Mouse (Mus musculus) common myeloid progenitor, adult 5-6 weeks (primary cell): Measurements from ENCODE around the gene Slc39a7. TPM values are rescaled to one million over a fixed set of nuclear protein-coding genes. Genes with fewer than 3 reads are reported as not detected.
A peak's percentile ranks its signal among the peaks of the same experiment; 100 is the strongest.

Experiments
- ATAC-seq: replicated peaks from 2 replicates; pipeline ENCODE4 v1.8.0; 2016; ENCODE audit warnings: low read depth, mild to moderate bottlenecking, moderate TSS enrichment, inconsistent platforms; ENCODE audit not compliant: poor library complexity, severe bottlenecking
- total RNA-seq: library from RNA; stranded (forward); fragments of 200-1000, 187-1606 nt; gene quantifications from 2 replicates; pipeline ENCODE4 v1.2.3, GENCODE M21; 2017

Slc39a7 gene
- total RNA-seq, 1 experiment from 2014 or later = 100 TPM

GRCm38 (mm10) chr17:34032174-34032632, 721 bp upstream of the Slc39a7 start:
- ATAC-seq = no peak

DNA sequence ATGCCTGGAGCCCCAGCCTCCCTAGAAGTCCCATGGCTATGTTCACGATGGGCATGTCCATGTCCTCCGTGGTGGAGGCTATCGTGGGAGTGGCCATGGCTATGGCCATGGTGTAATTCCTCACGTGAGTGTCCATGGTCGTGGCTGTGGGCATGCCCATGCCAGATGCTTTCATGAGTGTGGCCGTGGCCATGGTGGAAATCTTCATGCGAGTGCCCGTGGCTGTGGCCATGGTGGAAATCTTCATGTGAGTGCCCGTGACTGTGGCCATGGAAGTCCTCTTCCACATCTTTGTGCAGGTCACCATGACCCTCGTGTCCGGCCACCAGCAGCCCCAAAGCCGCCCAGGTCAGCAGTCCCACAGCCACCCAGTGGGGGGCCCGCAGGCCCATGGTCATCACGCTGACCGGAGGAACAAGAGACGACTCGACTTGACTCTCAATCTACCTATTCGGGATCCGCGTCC, 588 bp downstream of the Slc39a7 start:
- ATAC-seq = no peak

- ATAC-seq = no peak
These were observed 1.4 kb downstream of the Slc39a7 start for GRCm38 (mm10) chr17:34029890-34030595.

- ATAC-seq = no peak
These were observed 2.2 kb downstream of the Slc39a7 start for GRCm38 (mm10) chr17:34029150-34029889.

- ATAC-seq = no peak
These were observed 2.9 kb downstream of the Slc39a7 start for GRCm38 (mm10) chr17:34028501-34029149.

DNA sequence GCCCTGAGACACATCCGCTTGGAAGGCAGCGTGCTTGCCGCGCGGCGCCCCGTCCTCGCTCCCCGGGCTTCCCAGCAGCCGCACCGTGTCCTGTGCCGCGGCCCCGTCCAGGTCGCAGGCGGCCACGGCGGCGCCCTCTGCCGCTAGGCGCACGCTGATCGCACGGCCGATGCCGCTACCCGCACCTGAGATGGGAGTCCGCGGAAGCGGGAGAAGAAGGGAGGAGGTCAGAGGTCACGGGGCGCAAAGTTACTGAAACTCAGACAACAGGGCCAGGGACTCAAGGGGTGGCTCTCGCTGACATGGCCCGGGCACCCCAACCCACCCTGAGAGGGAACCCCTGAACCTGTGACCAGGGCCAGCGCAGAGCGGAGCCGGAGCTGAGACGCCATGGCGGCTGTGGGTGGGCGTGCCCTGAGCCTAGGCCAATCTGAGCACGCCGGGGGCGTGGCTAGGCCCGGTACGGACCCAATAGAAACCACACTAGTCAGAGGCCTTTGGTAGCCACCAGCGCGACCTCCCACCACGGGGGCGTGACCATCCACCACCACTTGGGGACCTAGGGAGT, 3.7 kb downstream of the Slc39a7 start, which contains the start of gene H2-Ke6:
TSS of gene H2-Ke6 (minus strand) at position 405 of the 568 bp plus-strand sequence.
- peak; percentile 62 for ATAC-seq

GRCm38 (mm10) chr17:34026917-34027655, 4.4 kb downstream of the Slc39a7 start:
- ATAC-seq = peak; percentile 17

- ATAC-seq = no peak
These were observed 5.3 kb downstream of the Slc39a7 start for GRCm38 (mm10) chr17:34026221-34026620.

DNA sequence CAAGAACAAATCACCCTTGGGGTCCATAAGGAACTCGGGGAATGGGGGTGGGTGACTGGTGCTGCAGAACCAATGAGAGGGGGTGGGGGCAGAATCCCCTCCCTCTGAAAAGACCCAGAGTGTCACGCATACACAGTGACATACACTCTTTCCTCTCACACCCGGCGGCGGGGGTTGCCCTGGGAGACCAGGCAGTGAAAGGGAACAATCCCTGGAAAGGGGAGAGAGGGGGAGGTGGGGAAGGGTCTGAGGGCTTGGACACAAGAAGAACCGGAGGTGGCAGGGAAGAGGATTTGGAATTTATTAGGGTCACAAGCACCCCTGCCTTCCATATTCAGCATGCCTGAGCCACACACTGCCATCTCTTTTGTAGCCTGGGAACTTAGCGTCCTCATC, 5.7 kb downstream of the Slc39a7 start:
- no peak for ATAC-seq

DNA sequence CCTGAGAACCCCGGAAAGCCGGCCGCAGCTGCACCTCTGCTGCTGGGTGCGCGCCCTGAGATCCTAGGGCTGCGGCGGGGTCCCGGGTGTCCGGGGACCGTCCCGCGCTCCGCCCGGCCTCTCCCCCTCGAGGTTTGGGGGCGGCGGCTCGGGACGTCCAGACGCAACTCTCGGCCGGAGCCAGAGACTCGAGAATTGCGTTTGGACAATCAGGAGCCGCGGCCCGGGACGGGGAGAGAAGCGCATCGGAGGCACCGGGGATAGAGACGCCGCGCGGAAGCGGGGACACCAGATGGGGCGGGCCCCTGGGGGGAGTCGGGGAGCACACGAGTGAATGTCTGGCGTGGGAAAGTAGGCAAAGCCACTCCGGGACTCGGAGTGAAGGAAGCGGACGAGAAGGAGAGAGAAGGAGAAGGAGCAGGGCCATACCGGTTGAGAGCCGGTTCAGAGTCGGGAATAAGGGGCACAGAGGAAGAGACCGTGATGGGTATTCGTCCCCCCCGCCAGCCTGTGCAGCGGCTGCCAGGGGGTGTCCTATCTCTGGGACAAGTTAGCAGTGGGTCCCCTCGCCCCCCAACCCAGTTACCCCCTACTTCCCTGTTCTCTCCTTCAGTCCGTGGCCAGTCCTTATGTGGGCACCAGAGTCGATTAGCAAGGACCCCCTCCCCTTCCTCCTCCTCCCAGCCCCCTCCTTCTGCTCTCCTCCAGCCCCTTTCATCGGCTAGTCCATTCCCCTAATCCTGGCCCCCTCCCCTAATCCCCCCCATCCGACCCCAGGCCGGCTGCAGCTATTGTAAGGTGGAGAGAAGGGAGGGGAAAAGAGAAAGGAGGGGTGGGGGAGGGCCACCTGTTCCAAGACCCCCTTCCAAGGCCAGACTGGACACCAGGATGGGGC, 6.4 kb downstream of the Slc39a7 start:
- no peak for ATAC-seq

DNA sequence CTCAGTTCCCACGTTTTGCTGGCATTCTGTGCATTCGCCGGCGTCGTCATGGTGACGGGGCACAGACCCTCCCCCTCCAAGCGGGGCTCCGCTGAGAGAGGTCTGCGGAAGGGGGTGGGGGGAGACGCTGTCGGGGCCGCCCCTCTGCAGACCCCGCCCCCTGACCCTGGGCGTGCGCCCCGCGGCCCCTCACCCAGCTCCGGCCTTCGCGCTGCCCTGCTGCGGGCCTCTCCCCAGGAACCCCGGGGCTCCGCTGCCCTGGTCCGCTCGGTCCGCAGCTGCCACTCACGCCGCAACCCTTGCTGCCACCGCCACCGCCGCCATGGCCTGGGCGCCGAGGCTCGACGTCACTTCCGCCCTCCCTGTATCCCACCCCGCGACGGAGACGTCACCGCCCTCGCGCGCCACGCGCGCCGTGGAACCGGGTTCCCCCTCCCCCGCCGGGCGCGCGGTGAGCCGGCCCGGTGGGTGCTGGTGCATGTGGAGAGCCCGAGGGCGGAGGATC, 7.1 kb downstream of the Slc39a7 start, which contains the start of gene Ring1:
TSS of gene Ring1 (minus strand) at position 364 of the 505 bp plus-strand sequence.
- ATAC-seq = peak; percentile 23

DNA sequence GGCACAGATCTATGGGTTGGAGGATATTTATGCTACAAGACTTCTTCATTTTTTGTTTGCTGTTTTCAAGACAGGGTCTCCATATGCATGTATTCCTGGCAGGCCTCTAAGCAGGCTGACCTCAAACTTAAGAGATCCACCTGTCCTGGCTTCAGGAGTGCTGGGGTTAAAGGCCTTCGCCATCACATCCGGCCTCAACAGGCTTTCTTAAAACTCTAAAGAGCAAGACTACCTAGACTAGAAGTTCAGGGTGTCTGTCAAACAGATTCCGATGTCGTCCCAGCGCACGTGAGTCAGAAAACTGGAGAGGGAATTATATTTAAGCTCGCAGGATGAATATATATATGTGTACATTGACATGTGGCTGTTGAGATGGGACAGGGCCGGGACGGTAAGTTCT, 7.8 kb downstream of the Slc39a7 start:
- no peak for ATAC-seq

- no peak for ATAC-seq
These were observed 8.5 kb downstream of the Slc39a7 start for GRCm38 (mm10) chr17:34022987-34023386.

DNA sequence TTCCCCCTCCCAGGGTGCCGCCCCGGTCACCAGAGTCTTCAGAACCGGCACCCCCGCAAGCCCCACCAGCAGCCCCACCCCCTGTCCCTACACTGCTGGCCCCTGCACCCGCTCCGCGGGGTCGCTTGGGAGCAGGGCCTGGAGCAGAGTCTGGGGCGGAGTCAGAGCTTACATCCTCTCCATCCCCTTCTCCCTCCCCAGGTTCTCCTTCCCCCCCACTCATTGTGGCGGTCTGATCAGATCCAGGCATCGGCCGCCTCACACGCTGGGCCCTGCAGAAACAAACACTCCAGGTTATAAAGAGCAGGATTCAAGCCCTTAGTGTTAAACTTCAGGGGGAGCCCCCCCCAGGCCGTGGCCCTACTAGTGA, 9.1 kb downstream of the Slc39a7 start:
- ATAC-seq = no peak

DNA sequence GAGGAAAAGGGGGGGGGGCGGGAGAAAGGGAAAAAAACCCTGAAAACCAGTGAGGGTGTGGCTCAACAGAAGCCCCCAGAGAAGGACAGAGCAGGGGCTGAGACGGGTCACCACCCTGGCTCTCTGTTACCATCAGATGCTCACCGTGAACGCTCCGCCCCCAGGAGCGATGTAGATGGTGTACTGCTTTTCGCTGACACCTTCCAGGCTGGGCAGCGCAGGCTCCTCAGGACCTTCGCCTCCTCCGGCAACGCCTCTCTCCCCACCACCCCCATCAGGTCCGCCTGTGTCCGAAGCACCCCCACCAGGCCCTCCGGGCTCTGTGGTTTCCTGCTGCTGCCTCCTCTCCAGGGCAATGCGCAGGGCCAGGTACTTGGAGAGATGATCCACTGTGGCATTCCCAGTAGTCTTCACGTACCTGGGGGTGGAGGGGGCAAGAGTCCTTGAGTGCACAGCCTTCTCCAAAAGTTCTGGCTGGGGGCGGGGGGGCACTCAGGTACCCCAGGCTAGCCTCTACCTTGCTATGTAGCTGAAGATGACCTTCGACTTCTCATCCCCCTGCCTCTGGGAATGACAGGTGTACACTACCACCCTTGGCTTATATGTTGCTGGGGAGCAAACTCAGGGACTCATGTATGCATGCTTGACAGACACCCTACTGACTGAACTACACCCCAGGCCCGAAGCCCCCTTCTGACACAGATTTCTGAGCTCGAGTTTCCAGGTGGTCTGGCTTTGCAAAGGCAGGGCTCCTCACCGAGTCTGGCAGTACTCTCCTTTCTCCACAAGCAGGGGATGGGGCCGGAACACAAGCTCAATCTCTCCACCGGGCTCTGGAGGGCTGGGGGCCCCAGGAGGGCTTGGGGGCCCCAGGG, 9.7 kb downstream of the Slc39a7 start:
- ATAC-seq = no peak

DNA sequence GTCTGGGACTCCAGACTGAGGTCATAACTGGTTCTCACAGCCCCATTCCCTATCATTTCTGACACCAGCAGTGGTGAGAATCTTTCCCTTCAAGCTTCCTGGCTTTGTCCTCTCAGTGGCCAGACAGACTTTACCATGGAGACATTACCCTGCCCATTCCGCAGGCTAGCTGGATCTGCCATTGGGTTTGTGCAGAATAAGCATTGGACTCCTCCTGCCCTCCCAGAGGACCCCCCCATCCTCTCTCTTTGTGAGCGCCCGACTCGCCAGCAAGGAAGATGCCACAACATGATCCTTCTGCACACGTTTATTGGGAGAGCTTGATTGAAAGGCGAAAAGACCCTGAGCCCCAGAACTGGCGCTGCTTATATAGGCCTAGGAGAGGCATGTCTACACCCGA, 18.0 kb downstream of the Slc39a7 start:
- ATAC-seq = no peak

DNA sequence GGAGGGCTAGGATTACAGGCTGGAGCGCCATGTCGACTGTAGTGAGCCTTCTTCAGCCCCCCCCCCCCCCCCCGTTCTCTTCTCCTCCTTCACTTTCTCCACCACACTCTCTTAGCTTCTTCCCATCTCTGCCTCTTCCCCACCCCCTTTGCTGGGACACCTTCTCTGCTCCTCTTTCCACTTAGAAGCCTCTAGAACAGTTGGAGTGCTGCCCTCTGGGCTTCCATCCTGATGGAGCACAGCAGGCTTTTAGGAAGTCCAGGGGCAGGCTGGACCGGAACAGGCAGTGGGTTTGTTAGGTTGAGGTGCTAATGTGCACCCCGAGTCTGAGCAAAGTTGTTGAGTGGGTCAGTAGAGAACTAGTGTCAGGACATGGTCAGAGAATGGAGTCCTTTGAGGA, 21.3 kb downstream of the Slc39a7 start:
- no peak for ATAC-seq

- no peak for ATAC-seq
These were observed 24.9 kb downstream of the Slc39a7 start for GRCm38 (mm10) chr17:34006570-34006969.
